Mouse (Mus musculus) A20 (cell line): ENCODE results near the gene Nhlrc2.
"Not testable (repeated sequence)": the region's sequence is repeated elsewhere in the genome, so short reads cannot be mapped to it uniquely, and the experiment has no call there.

Source experiments
- DNase-seq: peaks from one replicate; pipeline ENCODE4 v3.0.0-alpha.2; 2011; ENCODE audit warnings: low read depth, low spot score

Nhlrc2 gene

GRCm38 (mm10) chr19:56548230-56549032 is at the start of gene Nhlrc2:
Nhlrc2 (plus strand) TSS chr19:56548261.
- peak; percentile 93 for DNase-seq

- DNase-seq: not testable (repeated sequence)
These were observed 45.0 kb upstream of the Nhlrc2 start for GRCm38 (mm10) chr19:56503069-56503468.

- not testable (repeated sequence) for DNase-seq
These were observed 44.5 kb upstream of the Nhlrc2 start for GRCm38 (mm10) chr19:56503525-56503924.

GRCm38 (mm10) chr19:56511207-56511606 is 36.9 kb upstream of the Nhlrc2 start:
- DNase-seq: not testable (repeated sequence)

GRCm38 (mm10) chr19:56513527-56513926 is 34.5 kb upstream of the Nhlrc2 start:
- not testable (repeated sequence) for DNase-seq

- DNase-seq: not testable (repeated sequence)
These were observed 28.7 kb upstream of the Nhlrc2 start for GRCm38 (mm10) chr19:56519408-56519807.

- DNase-seq: not testable (repeated sequence)
These were observed 17.5 kb upstream of the Nhlrc2 start for GRCm38 (mm10) chr19:56530529-56530928.

- DNase-seq: no peak
These were observed 16.8 kb upstream of the Nhlrc2 start for GRCm38 (mm10) chr19:56531251-56531650.

- DNase-seq: no peak
These were observed 14.6 kb upstream of the Nhlrc2 start for GRCm38 (mm10) chr19:56533291-56534071.

GRCm38 (mm10) chr19:56534337-56534736 is 13.7 kb upstream of the Nhlrc2 start:
- no peak for DNase-seq

- no peak for DNase-seq
These were observed 13.0 kb upstream of the Nhlrc2 start for GRCm38 (mm10) chr19:56535064-56535463.

GRCm38 (mm10) chr19:56535765-56536164 is 12.3 kb upstream of the Nhlrc2 start:
- no peak for DNase-seq

- no peak for DNase-seq
These were observed 4.7 kb upstream of the Nhlrc2 start for GRCm38 (mm10) chr19:56543320-56543719.

GRCm38 (mm10) chr19:56544681-56545388 is 3.2 kb upstream of the Nhlrc2 start:
- no peak for DNase-seq

- peak; percentile 67 for DNase-seq
These were observed 2.0 kb upstream of the Nhlrc2 start for GRCm38 (mm10) chr19:56546031-56546430.

- DNase-seq: peak; percentile 88
These were observed 418 bp upstream of the Nhlrc2 start, which contains the start of gene Dclre1a for GRCm38 (mm10) chr19:56547456-56548229. Dclre1a (minus strand) TSS chr19:56548222.

GRCm38 (mm10) chr19:56549033-56549680 is 1.1 kb downstream of the Nhlrc2 start:
- no peak for DNase-seq

GRCm38 (mm10) chr19:56553177-56553576 is 5.1 kb downstream of the Nhlrc2 start:
- peak; percentile 25 for DNase-seq

GRCm38 (mm10) chr19:56555972-56556371 is 7.9 kb downstream of the Nhlrc2 start:
- DNase-seq: peak; percentile 80

- no peak for DNase-seq
These were observed 14.5 kb downstream of the Nhlrc2 start for GRCm38 (mm10) chr19:56562433-56563138.
